Mouse (Mus musculus) liver, embryonic 14.5 days (tissue): Measurements from ENCODE around the gene Fam131a. TPM values are rescaled to one million over a fixed set of nuclear protein-coding genes. Genes with fewer than 3 reads are reported as not detected.
A peak's percentile ranks its signal among the peaks of the same experiment; 100 is the strongest.

Experiments
- ATAC-seq: fragments of 200-750 bp; cut with Nextera tagmentation; 2 replicates; pipeline ENCODE4 v1.8.0; 2017; ENCODE audit warnings: moderate number of reproducible peaks, mild to moderate bottlenecking, moderate library complexity; ENCODE audit not compliant: insufficient read depth
- DNase-seq, 3 experiments: peaks; one replicate each; pipeline ENCODE4 v3.0.0-alpha.2; 2012 to 2013; ENCODE audit warnings: low read depth in 3 of 3, low spot score in 3 of 3
- H3K27ac ChIP-seq: fragments of 300-500 bp; sonication (generic); 2 replicates; pipeline ENCODE4 v1.5.1; 2014; ENCODE audit warnings: moderate library complexity, mild to moderate bottlenecking, control low read depth, inconsistent platforms
- H3K27me3 ChIP-seq: fragments of 300-500 bp; sonication (generic); 2 replicates; pipeline ENCODE4 v1.6.1; 2014; ENCODE audit warnings: mild to moderate bottlenecking, low read length, moderate library complexity; ENCODE audit not compliant: control insufficient read depth, insufficient read depth
- H3K36me3 ChIP-seq: fragments of 300-500 bp; sonication (generic); replicated peaks from 2 replicates; pipeline ENCODE4 v1.6.1; 2014; ENCODE audit warnings: low read depth; ENCODE audit not compliant: control insufficient read depth, insufficient read depth
- H3K4me1 ChIP-seq, 2 experiments: fragments of 200-500 bp in 1 of 2; fragments of 300-500 bp in 1 of 2; sonication (generic) in 1 of 2; replicated peaks; 2 replicates each; pipeline ENCODE4 v1.6.1; 2012 to 2014; ENCODE audit warnings: antibody characterized with exemption in 1 of 2, inconsistent platforms in 1 of 2, low read length in 1 of 2; ENCODE audit not compliant: control insufficient read depth in 2 of 2, insufficient read depth in 2 of 2
- H3K4me2 ChIP-seq: fragments of 300-500 bp; sonication (generic); 2 replicates; pipeline ENCODE4 v1.6.1; 2014; ENCODE audit warnings: low read depth, mild to moderate bottlenecking, control low read depth, moderate library complexity
- H3K4me3 ChIP-seq, 2 experiments: fragments of 200-500 bp in 1 of 2; fragments of 300-500 bp in 1 of 2; sonication (generic) in 1 of 2; 2 replicates each; pipeline ENCODE4 v1.5.1; 2012 to 2014; ENCODE audit warnings: low read depth in 2 of 2, low read length in 2 of 2, mild to moderate bottlenecking in 2 of 2, control low read depth in 1 of 2, inconsistent platforms in 1 of 2, moderate library complexity in 1 of 2; ENCODE audit not compliant: insufficient read depth in 1 of 2
- H3K9ac ChIP-seq: fragments of 300-500 bp; sonication (generic); replicated peaks from 2 replicates; pipeline ENCODE4 v1.6.1; 2014; ENCODE audit warnings: mild to moderate bottlenecking, control low read depth, moderate library complexity
- H3K9me3 ChIP-seq: fragments of 300-500 bp; sonication (generic); 2 replicates; pipeline ENCODE4 v1.6.1; 2016; ENCODE audit warnings: low read length, mixed read lengths; ENCODE audit not compliant: control insufficient read depth
- CTCF ChIP-seq: IDR thresholded peaks from 2 replicates; pipeline ENCODE4 v1.5.1; 2016; ENCODE audit warnings: antibody characterized with exemption, low read depth, control low read depth
- EP300 ChIP-seq: IDR thresholded peaks from 2 replicates; pipeline ENCODE4 v1.6.1; 2016; ENCODE audit warnings: antibody characterized with exemption, low read depth
- WGBS: fragments of 180-500 bp; shearing (Covaris S2); extraction: QIAGEN DNeasy Blood & Tissue Kit; methylation state at CpG from one replicate; pipeline ENCODE4 v1.1.7; 2014; ENCODE audit not compliant: insufficient replicate concordance; 5-methylcytosine and 5-hydroxymethylcytosine counted together
- polyA plus RNA-seq, 2 experiments: library from polyadenylated mRNA; depleted of rRNA in 1 of 2; stranded (reverse) in 1 of 2; unstranded in 1 of 2; fragments of >200 nt; fragmentation: Nextera tagmentation in 1 of 2; extraction: Ambion mirVana in 1 of 2; gene quantifications; 2 replicates each; pipeline versions ENCODE4 v1.2.1 to v1.2.3; 2012 to 2014

Gene Fam131a
- polyA plus RNA-seq, 2 experiments, result 1.3 to 1.4 TPM

DNA sequence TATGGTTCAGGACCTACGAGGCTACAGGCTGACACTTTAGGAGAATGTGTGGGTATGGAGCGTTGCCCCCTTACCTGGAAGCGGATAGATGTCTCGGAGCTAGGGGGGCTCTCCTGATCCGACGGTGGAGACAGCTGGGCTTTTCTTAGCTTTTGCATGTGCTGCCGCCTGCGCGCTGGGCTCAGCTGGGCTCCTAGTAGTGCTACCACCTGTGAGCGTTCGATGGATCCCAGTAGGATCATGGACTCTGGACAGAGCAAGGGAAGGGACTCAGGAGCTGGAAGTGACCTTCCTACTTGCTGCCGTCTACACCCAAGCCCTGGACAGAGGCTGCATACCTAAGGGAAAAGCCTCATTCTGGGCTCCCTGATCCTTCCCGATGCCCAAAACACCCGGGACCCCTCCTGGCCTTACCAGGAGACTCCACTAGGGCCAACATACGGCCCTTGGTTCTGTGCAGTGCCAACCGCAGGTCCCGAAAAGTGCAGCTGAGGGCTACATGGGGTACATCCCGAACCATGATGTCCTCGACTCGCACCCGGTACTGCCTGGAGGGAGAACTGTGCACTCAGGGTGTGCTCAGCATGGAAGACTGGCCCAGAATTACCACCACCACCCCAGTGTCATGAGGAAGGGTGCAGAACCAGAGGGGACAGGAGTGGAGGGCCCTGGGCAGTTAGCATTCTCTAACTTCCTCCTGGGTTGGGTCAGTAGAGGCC lies 15.3 kb downstream of the Fam131a start:
- Histone ChIP-seq H3K4me2 (no peak overlapping the region), H3K36me3 (peaks cover 21% of the 10 kb centered on the region), H3K9me3 (no peaks in the 10 kb centered on the region), H3K9ac (no peak overlapping the region), H3K4me1 (peaks cover 54 to 62% of the 10 kb centered on the region in 2 experiments), H3K4me3 (no peak overlapping the region), H3K27ac (no peak overlapping the region; the same call in 1 of the 2 replicates), H3K27me3 (no peaks in the 10 kb centered on the region)
- no peak for ATAC-seq
- no peak for DNase-seq
- 88% methylated on average over 21 of the region's 21 CpGs for WGBS
- TF ChIP-seq EP300 (no peak), CTCF (no peak)

DNA sequence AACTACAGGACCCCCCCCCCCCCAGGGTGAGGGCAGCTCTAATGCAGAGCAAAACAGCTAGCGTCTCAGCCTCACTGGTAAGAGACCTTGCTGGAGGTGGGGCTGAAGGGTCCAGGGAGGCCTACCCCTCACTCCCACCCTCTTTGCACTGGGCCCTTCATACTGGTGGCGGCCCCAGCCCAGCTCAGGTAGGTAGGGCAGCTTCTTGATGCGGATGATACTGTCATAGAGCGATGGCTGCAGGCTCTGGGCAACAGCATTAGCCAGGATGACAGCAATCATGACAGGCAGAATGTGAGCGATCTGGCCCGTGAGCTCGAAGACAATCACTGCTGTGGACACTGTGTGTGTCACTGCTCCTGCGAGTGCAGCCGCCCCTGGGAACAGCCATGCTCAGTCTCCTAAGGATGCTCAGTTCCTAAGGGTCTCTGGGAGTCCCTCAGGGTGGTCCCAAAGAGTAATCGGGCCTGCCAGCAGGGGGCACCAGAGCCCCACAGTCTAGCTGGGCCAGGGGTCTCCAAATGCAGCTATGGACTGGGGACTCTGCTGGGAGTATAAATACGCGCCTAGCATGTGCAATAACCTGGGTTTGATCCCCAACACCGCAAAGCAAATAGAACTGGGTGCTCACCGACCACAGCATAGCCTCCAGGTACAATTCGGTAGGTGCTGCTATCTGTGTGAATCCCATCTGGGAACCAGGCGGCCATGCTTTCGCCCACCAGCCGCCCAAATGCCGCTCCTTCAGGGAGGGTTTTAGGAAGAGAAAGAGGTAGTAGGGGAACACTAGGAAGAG lies 16.1 kb downstream of the Fam131a start:
- 74% methylated on average over 19 of the region's 19 CpGs for WGBS
- H3K4me1 ChIP-seq, result peaks cover 52 to 62% of the 10 kb centered on the region in 2 experiments
- no peak for DNase-seq

DNA sequence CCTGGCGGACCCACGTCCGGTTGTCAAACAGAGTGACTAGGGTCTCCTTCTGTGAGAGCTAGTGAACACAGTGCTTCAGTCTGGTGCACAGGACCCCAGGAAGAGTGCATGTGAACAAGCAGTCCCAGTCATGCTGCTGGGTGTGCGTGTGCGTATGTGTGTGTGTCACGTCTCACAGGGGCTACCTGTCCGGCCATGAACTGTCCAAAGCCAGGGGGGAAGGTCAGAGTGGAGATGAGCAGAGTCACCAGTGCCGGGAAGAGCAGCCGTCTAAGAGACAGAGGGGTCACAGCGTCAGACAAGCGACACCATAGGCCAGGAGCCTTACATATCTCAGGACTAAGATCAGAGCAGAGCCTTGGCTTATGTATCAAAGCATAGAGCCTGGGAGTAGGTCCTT lies 17.3 kb downstream of the Fam131a start:
- H3K27ac ChIP-seq, result no peak overlapping the region; the same call in 1 of the 2 replicates
- H3K4me2 ChIP-seq, result no peak overlapping the region
- H3K9me3 ChIP-seq, result no peaks in the 10 kb centered on the region
- peaks cover 44 to 61% of the 10 kb centered on the region in 2 experiments for H3K4me1 ChIP-seq
- no peak for TF ChIP-seq CTCF
- TF ChIP-seq EP300, result no peak
- 87% methylated on average over 11 of the region's 11 CpGs for WGBS
- ATAC-seq (no peak), DNase-seq (no peak)
- H3K27me3 ChIP-seq, result no peaks in the 10 kb centered on the region
- no peak overlapping the region for H3K9ac ChIP-seq
- peaks cover 21% of the 10 kb centered on the region for H3K36me3 ChIP-seq
- H3K4me3 ChIP-seq, result no peak overlapping the region

More for the DNA sequence above, 16.1 kb downstream of the Fam131a start:
- Histone ChIP-seq H3K4me2 (no peak overlapping the region), H3K27ac (no peak overlapping the region), H3K4me3 (no peak overlapping the region), H3K9me3 (no peaks in the 10 kb centered on the region), H3K27me3 (no peaks in the 10 kb centered on the region), H3K9ac (no peak overlapping the region), H3K36me3 (peaks cover 21% of the 10 kb centered on the region)
- TF ChIP-seq EP300, result no peak
- TF ChIP-seq CTCF, result peak; percentile 79
- no peak for ATAC-seq

DNA sequence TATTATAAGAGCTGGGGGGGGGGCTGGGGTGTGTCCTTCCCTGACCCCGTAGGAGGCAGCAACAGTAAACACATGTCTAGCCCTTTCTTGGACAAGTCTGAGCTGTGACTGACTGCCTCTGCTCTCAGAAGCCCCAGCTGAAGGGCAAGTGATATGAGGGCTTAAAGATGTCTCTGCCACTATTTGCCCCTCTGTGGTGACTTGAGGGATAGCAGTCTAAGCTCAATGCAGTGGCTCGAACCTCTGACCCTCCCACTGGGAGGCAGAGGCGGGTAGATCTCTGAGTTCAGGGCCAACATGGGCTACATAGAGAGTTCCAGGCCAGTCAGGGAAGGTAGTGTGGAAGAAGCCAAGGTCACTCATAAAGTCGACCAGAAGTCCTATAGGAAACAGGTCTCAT lies 17.8 kb downstream of the Fam131a start:
- H3K4me3 ChIP-seq, result no peak overlapping the region
- DNase-seq, result no peak
- WGBS, result 39% methylated on average over 4 of the region's 4 CpGs
- peaks cover 41 to 58% of the 10 kb centered on the region in 2 experiments for H3K4me1 ChIP-seq
- ATAC-seq, result no peak
- no peak overlapping the region for H3K4me2 ChIP-seq
- peak overlapping the region; percentile 5 for H3K27ac ChIP-seq
- H3K36me3 ChIP-seq, result peaks cover 21% of the 10 kb centered on the region
- no peaks in the 10 kb centered on the region for H3K9me3 ChIP-seq
- no peaks in the 10 kb centered on the region for H3K27me3 ChIP-seq
- H3K9ac ChIP-seq, result no peak overlapping the region
- TF ChIP-seq CTCF (peak; percentile 75), EP300 (no peak)

DNA sequence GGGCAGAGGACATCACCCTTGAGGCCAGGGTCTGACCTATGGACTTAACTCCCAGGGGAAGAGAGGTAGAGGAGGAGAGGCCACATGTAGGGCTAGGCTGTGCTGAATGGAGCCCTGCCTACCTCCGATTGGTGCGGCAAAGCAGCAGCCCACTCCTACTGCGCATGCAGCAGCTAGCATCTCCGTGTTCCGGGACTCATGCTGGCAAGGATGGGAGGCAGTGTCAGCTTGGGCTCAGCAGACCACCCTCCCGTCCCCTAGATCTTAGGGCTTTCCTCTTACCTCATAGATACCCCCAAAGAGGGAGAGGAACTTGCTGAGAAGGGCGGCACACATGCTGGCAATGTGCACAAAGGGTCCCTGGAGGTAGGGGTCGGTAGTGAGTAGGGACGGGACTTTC lies 19.1 kb downstream of the Fam131a start:
- 72% methylated on average over 9 of the region's 9 CpGs for WGBS
- H3K27ac ChIP-seq, result no peak overlapping the region; the same call in 1 of the 2 replicates
- no peak for ATAC-seq
- H3K27me3 ChIP-seq, result no peaks in the 10 kb centered on the region
- H3K9me3 ChIP-seq, result no peaks in the 10 kb centered on the region
- TF ChIP-seq CTCF (no peak), EP300 (no peak)
- no peak for DNase-seq
- H3K4me1 ChIP-seq, result peaks cover 27 to 49% of the 10 kb centered on the region in 2 experiments
- no peak overlapping the region for H3K9ac ChIP-seq
- peak overlapping the region; percentile 95 for H3K4me2 ChIP-seq
- H3K36me3 ChIP-seq, result peaks cover 21% of the 10 kb centered on the region
- H3K4me3 ChIP-seq, result no peak overlapping the region
